Mouse (Mus musculus): Measurements from ENCODE around the gene C330007P06Rik. TPM values are rescaled to one million over a fixed set of nuclear protein-coding genes. Genes with fewer than 3 reads are reported as not detected.

C330007P06Rik gene
- total RNA-seq, 2 experiments from 2014 or later: 36.6 to 37.7 TPM

DNA sequence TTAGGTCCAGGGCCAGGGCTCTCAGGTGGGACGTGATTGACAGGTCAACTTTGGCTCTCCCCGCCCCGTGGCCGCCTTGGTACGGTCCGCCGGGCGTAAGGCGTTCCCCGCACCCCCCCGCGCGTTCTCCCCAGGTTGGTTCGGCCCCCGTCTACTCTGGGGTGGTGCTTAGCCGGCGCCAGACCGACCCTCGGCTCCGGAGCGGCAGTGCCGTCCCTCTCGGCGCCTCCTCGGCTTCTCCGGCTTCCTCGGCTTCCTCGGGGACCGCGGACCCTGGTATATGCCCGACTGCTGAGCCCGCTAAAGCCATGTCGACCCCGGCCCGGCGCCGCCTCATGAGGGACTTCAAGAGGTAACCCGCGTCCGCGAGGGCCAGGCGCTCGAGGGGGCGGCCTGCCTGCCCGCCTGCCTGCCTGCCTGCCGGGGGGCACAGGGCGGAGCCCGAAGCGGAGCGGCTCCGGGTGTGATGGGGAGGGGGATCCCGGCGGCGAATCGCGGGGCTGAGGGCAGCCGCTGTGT lies 326 bp upstream of the C330007P06Rik start:
- Histone ChIP-seq H3K27ac (peak overlapping the region; percentile 76), H3K4me3 (peak overlapping the region; percentile 76)
- TF ChIP-seq CTCF (IDR thresholded peaks at IDR 0.05): no peak
- intact Hi-C loops (cut with DNase I): loop anchor here (1.0 kb wide), 1 partner anchor 29 kb away; no protein-coding TSS in a partner anchor
- DNase-seq (ENCODE audit: extremely low spot score in 1 of 2, low spot score in 2 of 2): peak; percentile 86 to 87

- H3K4me3 ChIP-seq: no peak overlapping the region
- DNase-seq (ENCODE audit: extremely low spot score in 1 of 2, low spot score in 2 of 2): no peak
- no peak overlapping the region for H3K27ac ChIP-seq
- intact Hi-C loops (cut with DNase I): no loop called here
- no peak for TF ChIP-seq CTCF (IDR thresholded peaks at IDR 0.05)
Measured at GRCm38 (mm10) chrX:36870372-36870771, 3.5 kb downstream of the C330007P06Rik start.

- Histone ChIP-seq H3K27ac (peak overlapping the region; percentile 76), H3K4me3 (peak overlapping the region; percentile 50)
- DNase-seq (ENCODE audit: extremely low spot score in 1 of 2, low spot score in 2 of 2): no peak
- TF ChIP-seq CTCF (IDR thresholded peaks at IDR 0.05): no peak
- intact Hi-C loops (cut with DNase I): no loop called here
Measured at GRCm38 (mm10) chrX:36864609-36865328, 9.1 kb downstream of the C330007P06Rik start.

DNA sequence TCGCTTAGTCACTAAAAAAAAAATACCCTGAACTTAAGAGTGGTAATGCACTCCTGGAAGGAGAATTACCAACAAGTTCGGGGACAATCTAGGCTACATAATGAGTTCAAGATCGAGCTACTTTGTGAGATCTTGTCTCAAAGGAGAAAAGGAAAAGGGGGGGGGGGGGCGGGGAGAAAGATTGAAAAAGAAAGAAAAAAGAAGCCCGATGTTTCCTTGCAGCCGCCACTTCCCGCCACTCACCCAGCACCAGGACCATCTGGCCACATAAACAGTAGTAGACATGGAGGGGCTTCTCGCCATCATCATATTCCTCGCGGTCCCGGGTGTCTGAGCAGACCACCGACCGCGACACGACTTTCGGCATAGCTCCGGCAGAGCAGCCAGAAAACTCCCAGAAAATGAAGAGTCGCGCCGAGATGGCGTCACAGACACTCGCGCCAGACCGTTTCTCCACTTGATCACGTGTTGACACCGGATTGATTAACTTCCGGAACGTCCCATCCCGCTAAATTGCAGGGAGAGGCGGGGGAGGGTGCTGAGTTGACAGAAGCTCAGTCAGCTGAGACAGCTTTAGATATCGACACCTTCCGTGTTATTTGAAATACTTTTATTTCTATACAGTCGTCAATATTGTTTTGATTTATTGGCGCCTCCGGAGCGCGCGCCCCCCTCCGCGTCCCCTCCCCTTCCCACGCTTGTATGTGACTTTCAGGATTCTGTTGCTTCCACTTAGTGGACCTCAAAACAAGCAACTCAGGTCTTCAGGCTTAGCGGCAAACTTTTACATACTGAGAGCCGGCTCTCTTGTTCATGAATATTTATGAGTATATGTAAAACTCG lies 9.9 kb downstream of the C330007P06Rik start:
- peak overlapping the region; percentile 76 for H3K27ac ChIP-seq
- peak; percentile 74 to 78 for DNase-seq (ENCODE audit: extremely low spot score in 1 of 2, low spot score in 2 of 2)
- intact Hi-C loops (cut with DNase I): no loop called here
- H3K4me3 ChIP-seq: peak overlapping the region; percentile 50
- TF ChIP-seq CTCF (IDR thresholded peaks at IDR 0.05): no peak

GRCm38 (mm10) chrX:36852631-36853030 lies 21.3 kb downstream of the C330007P06Rik start:
- no peak for TF ChIP-seq CTCF (IDR thresholded peaks at IDR 0.05)
- DNase-seq (ENCODE audit: extremely low spot score in 1 of 2, low spot score in 2 of 2): no peak
- intact Hi-C loops (cut with DNase I): no loop called here
- no peak overlapping the region for H3K27ac ChIP-seq
- H3K4me3 ChIP-seq: no peak overlapping the region

- no peak overlapping the region for H3K27ac ChIP-seq
- no peak for TF ChIP-seq CTCF (IDR thresholded peaks at IDR 0.05)
- no peak overlapping the region for H3K4me3 ChIP-seq
- intact Hi-C loops (cut with DNase I): no loop called here
- no peak for DNase-seq (ENCODE audit: extremely low spot score in 1 of 2, low spot score in 2 of 2)
Measured at GRCm38 (mm10) chrX:36847152-36847551, 26.8 kb downstream of the C330007P06Rik start.

DNA sequence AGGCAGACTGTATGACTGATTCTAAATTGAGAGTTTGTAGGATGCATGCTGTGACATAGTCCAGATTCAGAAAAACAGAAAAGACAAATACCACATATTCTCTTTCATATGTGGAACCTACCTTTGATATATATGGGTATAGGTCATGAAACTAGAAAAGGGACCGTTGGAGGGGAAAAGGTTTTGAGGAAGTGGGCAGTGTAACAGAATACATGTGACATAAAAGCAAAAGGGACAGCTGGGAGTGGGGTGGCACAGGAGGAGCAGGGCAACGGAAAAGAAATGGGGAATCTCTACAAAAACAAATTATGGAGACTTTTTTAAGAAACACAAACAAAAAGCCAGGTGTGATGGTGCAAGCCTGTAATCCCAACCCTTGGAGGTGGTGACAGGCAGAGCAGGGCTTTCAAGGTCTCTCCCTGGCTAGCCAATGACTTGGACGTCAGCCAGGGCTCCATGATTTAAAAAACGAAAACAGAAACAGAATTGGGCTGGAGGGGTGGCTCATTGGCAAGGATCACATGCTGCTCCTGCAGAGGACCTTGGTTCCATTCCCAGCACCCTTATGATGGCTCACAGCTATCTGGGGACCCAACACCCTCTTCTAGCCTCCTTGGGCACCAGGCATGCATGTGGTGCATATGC lies 30.4 kb downstream of the C330007P06Rik start:
- intact Hi-C loops (cut with DNase I): no loop called here
- H3K4me3 ChIP-seq: no peak overlapping the region
- TF ChIP-seq CTCF (IDR thresholded peaks at IDR 0.05): no peak
- H3K27ac ChIP-seq: no peak overlapping the region
- no peak for DNase-seq (ENCODE audit: extremely low spot score in 1 of 2, low spot score in 2 of 2)

GRCm38 (mm10) chrX:36841698-36842097 lies 32.2 kb downstream of the C330007P06Rik start:
- Histone ChIP-seq H3K4me3 (no peak overlapping the region), H3K27ac (no peak overlapping the region)
- no peak for TF ChIP-seq CTCF (IDR thresholded peaks at IDR 0.05)
- intact Hi-C loops (cut with DNase I): no loop called here
- DNase-seq (ENCODE audit: extremely low spot score in 1 of 2, low spot score in 2 of 2): no peak

- Histone ChIP-seq H3K4me3 (no peak overlapping the region), H3K27ac (no peak overlapping the region)
- intact Hi-C loops (cut with DNase I): loop anchor here (10.0 kb wide), 2 partner anchors 235 to 335 kb away; no protein-coding TSS in a partner anchor
- TF ChIP-seq CTCF (IDR thresholded peaks at IDR 0.05): no peak
- DNase-seq (ENCODE audit: extremely low spot score in 1 of 2, low spot score in 2 of 2): no peak
Measured at GRCm38 (mm10) chrX:36839391-36839790, 34.5 kb downstream of the C330007P06Rik start.

DNA sequence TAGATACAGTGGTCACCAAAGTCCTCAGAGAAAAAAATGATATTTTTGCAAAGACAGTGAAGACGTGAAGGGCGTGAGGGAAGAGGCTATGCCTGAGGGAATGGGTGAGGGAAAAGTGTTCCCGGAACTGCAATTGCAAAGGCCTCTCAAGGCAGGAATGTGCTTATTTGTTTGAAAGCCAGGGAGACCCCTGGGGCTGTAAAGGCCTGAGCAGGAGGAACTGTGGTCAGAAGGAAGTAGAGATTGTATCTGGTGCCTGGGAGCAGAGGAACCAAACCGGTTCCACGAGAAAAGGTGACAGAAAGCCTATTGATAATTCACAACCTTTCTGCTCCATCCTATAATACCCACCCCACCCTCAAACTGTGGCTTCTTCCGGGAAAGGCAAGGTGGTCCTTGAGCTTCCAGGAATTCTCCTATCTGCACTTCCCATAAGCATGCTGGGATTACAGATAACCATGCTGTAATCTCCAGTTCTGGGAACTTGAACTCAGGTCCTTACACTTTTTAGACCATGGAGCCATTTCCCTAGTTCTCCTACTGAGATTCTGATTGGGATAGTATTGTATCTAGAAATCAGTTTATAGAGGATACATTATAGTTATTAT lies 36.7 kb downstream of the C330007P06Rik start:
- H3K27ac ChIP-seq: no peak overlapping the region
- no peak for TF ChIP-seq CTCF (IDR thresholded peaks at IDR 0.05)
- no peak for DNase-seq (ENCODE audit: extremely low spot score in 1 of 2, low spot score in 2 of 2)
- intact Hi-C loops (cut with DNase I): loop anchor here (10.0 kb wide), 2 partner anchors 238 to 332 kb away; no protein-coding TSS in a partner anchor
- H3K4me3 ChIP-seq: no peak overlapping the region

DNA sequence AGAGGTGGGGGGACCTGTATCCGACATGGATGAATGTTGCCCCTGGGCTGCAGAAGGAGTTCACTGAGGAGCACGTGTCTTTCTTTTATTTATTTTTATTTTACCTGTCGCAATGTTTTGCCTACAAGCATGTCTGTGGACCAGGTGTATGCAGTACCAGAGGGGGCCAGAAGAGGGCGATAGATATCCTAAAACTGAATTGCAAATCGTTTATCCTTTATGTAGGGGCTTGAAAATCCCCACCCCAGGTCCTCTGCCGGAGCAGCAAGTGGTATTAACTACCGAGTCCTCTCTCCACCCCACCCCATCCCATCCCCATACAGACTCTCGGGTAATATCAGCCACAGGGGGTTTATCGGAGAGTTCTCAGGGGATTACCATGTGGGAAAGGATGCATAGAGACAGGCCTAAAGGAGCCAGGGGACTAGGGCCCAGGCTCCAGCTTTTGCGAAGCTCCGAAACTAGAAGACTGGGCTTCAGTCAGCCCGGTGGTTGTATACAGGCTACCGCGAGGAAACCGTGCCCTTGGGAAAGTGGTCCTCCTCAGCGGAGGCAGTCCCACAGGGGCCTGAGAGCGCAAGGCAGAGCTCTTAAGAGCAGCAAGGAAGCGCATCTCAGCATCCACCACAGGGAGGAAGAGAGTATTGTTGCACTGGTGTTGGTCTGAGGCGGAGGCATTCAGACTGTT lies 40.4 kb downstream of the C330007P06Rik start:
- intact Hi-C loops (cut with DNase I): loop anchor here (5.0 to 10.0 kb wide), 3 partner anchors 69 to 329 kb away; partner anchors contain the start of gene Nkrf
- Histone ChIP-seq H3K27ac (no peak overlapping the region), H3K4me3 (no peak overlapping the region)
- TF ChIP-seq CTCF (IDR thresholded peaks at IDR 0.05): peak; percentile 77
- DNase-seq (ENCODE audit: extremely low spot score in 1 of 2, low spot score in 2 of 2): peak; percentile 29 to 65
